9 mouse cellular contexts compared by ENCODE assay signal in the genomic region with DNA sequence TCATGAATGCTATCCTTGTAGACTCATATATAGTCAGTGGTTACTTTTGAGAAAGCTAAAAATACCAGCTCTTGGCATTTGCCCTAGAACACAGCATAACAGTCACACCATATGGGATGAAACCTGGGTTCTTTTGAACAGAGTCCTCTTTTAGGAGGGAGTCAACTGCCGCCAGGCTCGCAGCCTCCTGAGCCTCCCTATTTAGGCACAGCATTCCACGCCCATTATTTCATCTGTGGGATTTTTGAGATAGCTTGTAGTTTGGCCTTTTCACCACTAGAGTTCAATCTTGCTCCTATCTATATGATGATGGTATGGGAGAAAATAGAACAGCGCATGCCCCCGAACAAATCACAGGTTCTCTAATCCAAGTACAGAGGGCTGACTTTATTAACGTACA.
A peak's percentile ranks its signal among the peaks of the same experiment; 100 is the strongest.
DNase-seq lines count a peak whose midpoint lies in the region; ATAC-seq and TF ChIP-seq lines count a peak whose summit lies in the region.
"Had no signal": no experiment of that assay in that cellular context is flagged by ENCODE, and none has a peak within 500 bp of the region (broad histone marks: within the 10 kb centered on the region; RNA-seq: fewer than 3 reads in every experiment).

No protein-coding gene starts in this region.

- no peak overlapping the region for H3K27ac ChIP-seq in lung, embryonic 14.5 days (ENCODE audit: low read depth)
- H3K27ac ChIP-seq: heart, embryonic 15.5 days had no signal

- H3K4me1 ChIP-seq in lung, embryonic 14.5 days (ENCODE audit: insufficient read depth) = no peaks in the 10 kb centered on the region
- H3K4me1 ChIP-seq: heart, embryonic 15.5 days had no signal

- H3K36me3 ChIP-seq in lung, embryonic 14.5 days (ENCODE audit: insufficient read depth) = no peaks in the 10 kb centered on the region
- H3K36me3 ChIP-seq: heart, embryonic 15.5 days had no signal

- no peaks in the 10 kb centered on the region for H3K9me3 ChIP-seq in lung, embryonic 14.5 days (ENCODE audit: low read depth, low read length)
- H3K9me3 ChIP-seq: heart, embryonic 15.5 days had no signal

- WGBS in lung, embryonic 14.5 days = 33% methylated on average over 6 of the region's 6 CpGs

- TF ChIP-seq CTCF in lung, embryonic 14.5 days (IDR thresholded peaks at IDR 0.05; ENCODE audit: low read depth) = peak; percentile 59

- ATAC-seq in cerebellum, adult (ENCODE audit: insufficient number of reproducible peaks, low FRiP score, low TSS enrichment) = peak; percentile 36; the same call in 1 of the 2 replicates
- no peak for ATAC-seq in lung, embryonic 14.5 days (ENCODE audit: insufficient read depth)

- DNase-seq in cerebellum, postnatal 4 days (ENCODE audit: low spot score in 2 of 2) = no peak
- peak; percentile 72 for DNase-seq in lung, embryonic 14.5 days
- DNase-seq in lung, postnatal 25 days (ENCODE audit: low spot score) = no peak
- DNase-seq in hindlimb bud, embryonic 11.5 days (ENCODE audit: extremely low spot score, low read depth, low spot score) = peak; percentile 20
- DNase-seq in right cerebral cortex, postnatal 36 days (ENCODE audit: low spot score in 2 of 2) = peak; percentile 43 to 86
- no peak for DNase-seq in thymus, postnatal 14 days
- no peak for DNase-seq in lung, postnatal 36 days

- H3K27me3 ChIP-seq in lung, embryonic 14.5 days (ENCODE audit: insufficient read depth, low read length) = no peaks in the 10 kb centered on the region
- H3K27me3 ChIP-seq: heart, embryonic 15.5 days had no signal

- H3K4me2 ChIP-seq in lung, embryonic 14.5 days = no peak overlapping the region
- H3K4me2 ChIP-seq: heart, embryonic 15.5 days had no signal

- H3K9ac ChIP-seq in lung, embryonic 14.5 days = no peak overlapping the region
- H3K9ac ChIP-seq: heart, embryonic 15.5 days had no signal

- H3K4me3 ChIP-seq in lung, embryonic 14.5 days (ENCODE audit: low read depth, low read length) = no peak overlapping the region
- H3K4me3 ChIP-seq: heart, embryonic 15.5 days had no signal

Comparison
In these comparisons a context has a peak if more than half of its experiments do, and no peak if none do; other contexts are left out.
1. DNase-seq: peak in lung, embryonic 14.5 days (single experiment), hindlimb bud, embryonic 11.5 days (single experiment) and right cerebral cortex, postnatal 36 days (2 of 2); none in cerebellum, postnatal 4 days (0 of 2), lung, postnatal 25 days (single experiment), thymus, postnatal 14 days (single experiment) and lung, postnatal 36 days (single experiment).